Comparison of ENCODE assay signal across 8 mouse cellular contexts in the genomic region with DNA sequence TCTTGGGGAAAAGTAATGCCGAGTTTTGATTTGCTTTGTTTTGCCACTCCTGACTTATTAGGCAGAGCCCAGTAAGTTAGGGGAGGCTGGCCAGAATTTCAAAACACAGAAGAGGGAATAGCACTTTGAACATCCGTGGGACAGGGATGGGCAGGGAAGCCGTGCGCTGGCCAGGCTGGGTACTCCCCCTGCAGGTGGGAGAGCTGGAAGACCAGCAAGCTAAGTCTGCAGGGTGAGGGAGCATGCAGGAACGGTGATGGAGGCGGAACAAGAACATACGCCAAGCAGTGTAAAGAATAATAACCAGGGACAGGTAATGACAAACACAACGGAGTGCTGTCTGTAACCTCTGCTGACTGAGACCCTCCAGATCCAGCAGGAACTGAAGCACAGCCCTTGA. TPM values are rescaled to one million over a fixed set of nuclear protein-coding genes. Genes with fewer than 3 reads are reported as not detected.
DNase-seq lines count a peak whose midpoint lies in the region; ATAC-seq and TF ChIP-seq lines count a peak whose summit lies in the region.

No protein-coding gene starts in this region.

- H3K4me3 ChIP-seq in forebrain, postnatal 0 days (ENCODE audit: low read depth, low read length): no peak overlapping the region
- H3K4me3 ChIP-seq in forebrain, embryonic 10.5 days: no peak overlapping the region
- H3K4me3 ChIP-seq in hindbrain, embryonic 16.5 days (ENCODE audit: low read length): no peak overlapping the region

- 29% methylated on average over 8 of the region's 8 CpGs for WGBS in forebrain, postnatal 0 days
- 47% methylated on average over 8 of the region's 8 CpGs for WGBS in forebrain, embryonic 10.5 days
- 38% methylated on average over 8 of the region's 8 CpGs for WGBS in hindbrain, embryonic 16.5 days

- H3K27me3 ChIP-seq in forebrain, postnatal 0 days (ENCODE audit: insufficient read depth, low read length): no peaks in the 10 kb centered on the region
- peaks cover 42% of the 10 kb centered on the region for H3K27me3 ChIP-seq in forebrain, embryonic 10.5 days (ENCODE audit: poor library complexity, severe bottlenecking)
- H3K27me3 ChIP-seq in hindbrain, embryonic 16.5 days (replicated peaks; ENCODE audit: control insufficient read depth, insufficient read depth, low read length): no peaks in the 10 kb centered on the region

- no peaks in the 10 kb centered on the region for H3K36me3 ChIP-seq in forebrain, postnatal 0 days (ENCODE audit: insufficient read depth)
- no peaks in the 10 kb centered on the region for H3K36me3 ChIP-seq in forebrain, embryonic 10.5 days (replicated peaks)
- H3K36me3 ChIP-seq in hindbrain, embryonic 16.5 days (ENCODE audit: control insufficient read depth, insufficient read depth, low read length): no peaks in the 10 kb centered on the region

- DNase-seq in forebrain, postnatal 0 days: no peak
- DNase-seq in forebrain, embryonic 10.5 days (ENCODE audit: extremely low spot score, low spot score): no peak
- peak; percentile 36 for DNase-seq in ovary, postnatal 14 days (ENCODE audit: low spot score)
- no peak for DNase-seq in ovary, adult 18-20 months (ENCODE audit: low spot score)
- DNase-seq in retina, embryonic 14.5 days (ENCODE audit: low spot score): peak; percentile 60
- DNase-seq in frontal cortex, postnatal 10 days (ENCODE audit: low spot score in 2 of 2): no peak
- DNase-seq in natural killer cell, adult 2 months (ENCODE audit: low spot score in 2 of 2): no peak

- H3K9ac ChIP-seq in forebrain, postnatal 0 days: no peak overlapping the region
- no peak overlapping the region for H3K9ac ChIP-seq in hindbrain, embryonic 16.5 days (ENCODE audit: low read depth, low read length)

- no peak overlapping the region for H3K27ac ChIP-seq in forebrain, postnatal 0 days (ENCODE audit: low read depth, low read length)
- H3K27ac ChIP-seq in forebrain, embryonic 10.5 days: no peak overlapping the region
- no peak overlapping the region for H3K27ac ChIP-seq in hindbrain, embryonic 16.5 days (ENCODE audit: low read depth, low read length)

- H3K4me2 ChIP-seq in forebrain, postnatal 0 days (ENCODE audit: low read depth): no peak overlapping the region
- H3K4me2 ChIP-seq in hindbrain, embryonic 16.5 days (ENCODE audit: low read length): no peak overlapping the region

- peak; percentile 55 for TF ChIP-seq CTCF in forebrain, postnatal 0 days (IDR thresholded peaks at IDR 0.05; ENCODE audit: low read depth)

- H3K4me1 ChIP-seq in forebrain, postnatal 0 days (ENCODE audit: insufficient read depth): no peaks in the 10 kb centered on the region
- peaks cover 30% of the 10 kb centered on the region for H3K4me1 ChIP-seq in forebrain, embryonic 10.5 days
- peaks cover 2% of the 10 kb centered on the region; the same call in 1 of the 2 replicates for H3K4me1 ChIP-seq in hindbrain, embryonic 16.5 days (ENCODE audit: control insufficient read depth, insufficient read depth, low read depth, low read length)

- no peak for ATAC-seq in forebrain, postnatal 0 days
- peak; percentile 55; the same call in 1 of the 2 replicates for ATAC-seq in hindbrain, embryonic 16.5 days

- no peaks in the 10 kb centered on the region for H3K9me3 ChIP-seq in forebrain, postnatal 0 days (ENCODE audit: low read length)
- no peaks in the 10 kb centered on the region for H3K9me3 ChIP-seq in forebrain, embryonic 10.5 days
- no peaks in the 10 kb centered on the region for H3K9me3 ChIP-seq in hindbrain, embryonic 16.5 days (ENCODE audit: control insufficient read depth, low read length)

RNA-seq across cellular contexts. Expression of gene Vps8, which starts 55.5 kb away (rescaled TPM):
- 35.9 and 37.9 TPM in 2 replicates for total RNA-seq in forebrain, postnatal 0 days (2014; rRNA removed)
- polyA plus RNA-seq in forebrain, postnatal 0 days (2015; fragmentation: Nextera tagmentation; extraction: Ambion mirVana): 20.7 and 24.2 TPM in 2 replicates
- polyA plus RNA-seq in forebrain, embryonic 10.5 days (2016; fragmentation: Nextera tagmentation; extraction: Ambion mirVana): 19.7 and 21.0 TPM in 2 replicates
- 33.1 and 38.3 TPM in 2 replicates for polyA plus RNA-seq in hindbrain, embryonic 16.5 days (2015; fragmentation: Nextera tagmentation; extraction: Ambion mirVana)

Comparison
In these comparisons a context has a peak if more than half of its experiments do, and no peak if none do; other contexts are left out.
1. DNase-seq: peak in ovary, postnatal 14 days (single experiment) and retina, embryonic 14.5 days (single experiment); none in forebrain, postnatal 0 days (single experiment), forebrain, embryonic 10.5 days (single experiment), ovary, adult 18-20 months (single experiment), frontal cortex, postnatal 10 days (0 of 2) and natural killer cell, adult 2 months (0 of 2).